Mouse (Mus musculus): ENCODE measurements around the gene Olfr131.
"Not testable (repeated sequence)": the region's sequence is repeated elsewhere in the genome, so short reads cannot be mapped to it uniquely, and the experiment has no call there.

The Olfr131 gene

DNA sequence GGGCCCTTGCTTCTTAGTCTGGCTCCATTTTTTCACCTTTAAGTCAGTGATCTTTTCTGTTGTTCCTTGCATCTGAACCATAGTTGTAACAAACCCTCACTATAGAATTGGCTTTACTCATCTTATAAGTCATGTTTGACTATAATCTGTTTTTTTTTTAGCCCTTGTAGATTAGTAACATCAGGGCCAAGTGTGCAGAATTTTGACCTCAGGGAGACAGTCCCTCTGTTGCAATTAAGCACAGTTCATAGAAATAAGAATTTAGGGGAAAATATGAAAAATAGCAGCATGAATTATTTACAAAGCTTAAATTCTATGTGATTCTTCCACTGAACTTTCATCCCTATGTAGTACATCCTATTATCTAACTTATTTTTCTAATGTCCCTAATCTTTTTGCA, at the start of gene Olfr131:
Olfr131 (minus strand) TSS at position 101 of the 400 bp plus-strand sequence.
- no peak for DNase-seq

DNA sequence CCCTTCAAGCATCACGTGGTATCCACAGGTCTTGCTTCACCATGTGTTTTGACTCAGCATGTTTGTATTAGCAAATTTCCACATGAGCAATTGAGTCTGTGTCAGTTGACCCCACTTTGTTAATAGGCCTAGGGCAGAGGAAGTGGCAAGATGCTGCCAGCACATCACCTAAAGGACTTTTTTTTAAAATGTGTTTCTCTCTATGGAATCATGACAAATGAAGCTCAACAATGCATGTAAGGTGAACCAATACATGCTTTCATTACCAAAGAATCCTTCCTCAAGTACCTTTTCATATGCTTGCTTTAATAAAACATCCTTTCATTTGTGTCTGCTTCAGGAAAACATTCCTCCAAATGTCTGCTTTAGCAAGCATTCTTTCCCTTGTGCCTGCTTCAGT, 45.9 kb upstream of the Olfr131 start, which contains the start of gene Olfr132:
Olfr132 (minus strand) TSS at position 101 of the 400 bp plus-strand sequence.
- DNase-seq = no peak

DNA sequence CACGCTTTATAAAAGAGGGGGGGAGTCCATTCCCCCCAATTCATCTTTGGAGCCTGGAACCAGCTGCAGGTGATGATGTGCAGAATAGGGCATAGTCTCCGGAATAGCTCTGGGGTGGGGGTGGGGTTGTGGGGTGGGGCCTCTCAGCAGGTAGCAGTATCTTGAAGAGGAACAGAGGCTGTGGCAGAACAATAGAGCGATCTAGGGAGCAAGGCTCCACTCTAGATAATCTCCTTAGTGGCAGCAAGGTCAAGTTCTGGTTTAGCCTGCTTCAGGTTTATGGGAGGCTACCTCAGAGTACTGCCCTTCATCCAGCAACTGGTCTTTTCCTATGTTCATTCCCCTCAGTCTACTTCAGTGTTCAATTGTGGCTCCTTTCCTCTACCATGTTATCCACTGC, 36.9 kb upstream of the Olfr131 start:
- not testable (repeated sequence) for DNase-seq

- not testable (repeated sequence) for DNase-seq
Observed at GRCm38 (mm10) chr17:38124199-38124598, 35.7 kb upstream of the Olfr131 start.

GRCm38 (mm10) chr17:38082364-38082763, 6.1 kb downstream of the Olfr131 start:
- DNase-seq = no peak

GRCm38 (mm10) chr17:38063621-38064020, 24.9 kb downstream of the Olfr131 start, which contains the start of gene Olfr130:
Gene Olfr130 (plus strand): TSS chr17:38063921.
- no peak for DNase-seq

- DNase-seq = no peak
Observed at GRCm38 (mm10) chr17:38059979-38060378, 28.5 kb downstream of the Olfr131 start, which contains the start of gene Olfr129. Gene Olfr129 (minus strand): TSS chr17:38060079.
